Mouse (Mus musculus): ENCODE results near the gene C1qtnf6. TPM values are rescaled to one million over a fixed set of nuclear protein-coding genes. Genes with fewer than 3 reads are reported as not detected.

The C1qtnf6 gene
- 3.6 and 4.5 TPM in 2 replicates for polyA plus RNA-seq (2015; fragmentation: Nextera tagmentation; extraction: Ambion mirVana)

DNA sequence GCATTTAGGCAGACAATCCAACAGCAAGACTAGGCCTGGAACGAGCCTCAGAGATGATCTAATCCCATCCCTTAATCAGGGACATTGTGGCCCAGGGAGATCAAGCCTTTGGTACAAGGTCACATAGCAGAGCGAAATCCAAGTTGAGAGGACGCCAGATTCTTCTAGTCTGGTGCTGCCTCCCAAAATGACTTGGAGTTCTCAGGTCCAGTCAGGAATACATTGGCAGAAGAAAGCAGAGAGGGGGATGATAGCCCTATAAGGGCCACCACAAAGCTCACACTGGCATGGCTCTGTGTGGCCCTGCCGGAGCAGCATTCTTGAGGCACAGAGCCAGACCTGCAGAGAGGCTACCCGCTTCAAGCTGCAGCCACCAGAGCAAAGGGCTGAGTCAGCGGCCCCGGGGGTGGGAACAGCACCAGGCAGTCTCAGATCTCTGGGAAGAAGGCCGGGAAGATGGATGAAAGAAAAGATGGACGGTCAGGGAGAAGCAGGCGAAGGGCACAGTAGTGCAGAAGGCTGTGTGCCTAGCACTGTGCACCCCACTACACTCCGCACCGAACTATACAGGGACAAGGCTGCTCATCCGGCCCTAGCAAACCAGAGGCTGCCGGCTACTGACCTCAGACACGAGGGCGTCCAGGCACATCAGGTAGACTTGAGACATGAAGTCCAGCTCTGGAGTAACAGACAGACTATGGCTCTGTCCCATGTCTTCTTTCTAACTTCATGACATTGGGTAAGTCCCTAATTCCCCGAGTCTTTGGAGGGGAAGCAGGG is at the start of gene C1qtnf6:
Gene C1qtnf6 (minus strand): TSS at position 746 of the 780 bp plus-strand sequence.
- peaks cover 44% of the 10 kb centered on the region for H3K4me1 ChIP-seq (replicated peaks)
- peak within 1 kb of the TSS; percentile 79 for H3K27ac ChIP-seq
- DNase-seq, result no peak
- ATAC-seq (ENCODE audit: low read depth), result no peak
- H3K9me3 ChIP-seq (replicated peaks), result no peaks in the 10 kb centered on the region
- peak within 1 kb of the TSS; percentile 59 for H3K4me2 ChIP-seq
- H3K9ac ChIP-seq, result peak within 1 kb of the TSS; percentile 49
- peak within 1 kb of the TSS; percentile 34 for H3K4me3 ChIP-seq (replicated peaks)
- H3K27me3 ChIP-seq, result peaks cover 17% of the 10 kb centered on the region
- 57% methylated on average over 17 of the region's 17 CpGs for WGBS (ENCODE audit: insufficient replicate concordance)
- H3K36me3 ChIP-seq, result no peaks in the 10 kb centered on the region

DNA sequence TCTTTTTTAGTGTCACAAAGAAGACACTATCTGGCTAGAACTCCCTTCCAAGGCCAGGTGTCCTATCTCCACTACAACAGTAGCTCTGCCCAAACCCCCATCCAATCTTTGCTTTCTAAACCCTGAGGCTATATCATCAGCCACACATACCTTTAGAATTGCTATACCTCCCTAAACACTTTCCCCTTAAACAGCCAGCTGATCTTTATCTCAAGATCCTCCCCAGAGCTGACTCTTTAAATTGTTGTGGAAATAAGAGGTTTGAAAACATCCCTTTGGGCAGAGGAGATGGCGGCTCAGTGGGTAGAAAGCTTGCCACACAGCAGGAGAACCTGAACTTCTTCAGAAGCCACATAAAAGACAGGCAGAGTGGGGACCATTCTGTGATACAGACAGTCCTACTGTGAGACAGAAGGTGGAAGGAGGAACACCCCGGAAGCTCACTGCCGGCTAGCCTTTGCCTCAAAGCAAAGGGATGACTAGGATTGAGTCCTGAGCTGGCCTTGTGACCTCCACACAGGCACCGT is 45.1 kb upstream of the C1qtnf6 start:
- DNase-seq, result no peak
- ATAC-seq (ENCODE audit: low read depth), result no peak
- Histone ChIP-seq H3K27me3 (no peaks in the 10 kb centered on the region), H3K9me3 (replicated peaks) (no peaks in the 10 kb centered on the region), H3K4me3 (replicated peaks) (no peak overlapping the region), H3K27ac (no peak overlapping the region), H3K4me1 (replicated peaks) (peaks cover 46% of the 10 kb centered on the region), H3K36me3 (no peaks in the 10 kb centered on the region), H3K9ac (no peak overlapping the region), H3K4me2 (no peak overlapping the region)
- WGBS (ENCODE audit: insufficient replicate concordance), result 60% methylated on average over 3 of the region's 4 CpGs

DNA sequence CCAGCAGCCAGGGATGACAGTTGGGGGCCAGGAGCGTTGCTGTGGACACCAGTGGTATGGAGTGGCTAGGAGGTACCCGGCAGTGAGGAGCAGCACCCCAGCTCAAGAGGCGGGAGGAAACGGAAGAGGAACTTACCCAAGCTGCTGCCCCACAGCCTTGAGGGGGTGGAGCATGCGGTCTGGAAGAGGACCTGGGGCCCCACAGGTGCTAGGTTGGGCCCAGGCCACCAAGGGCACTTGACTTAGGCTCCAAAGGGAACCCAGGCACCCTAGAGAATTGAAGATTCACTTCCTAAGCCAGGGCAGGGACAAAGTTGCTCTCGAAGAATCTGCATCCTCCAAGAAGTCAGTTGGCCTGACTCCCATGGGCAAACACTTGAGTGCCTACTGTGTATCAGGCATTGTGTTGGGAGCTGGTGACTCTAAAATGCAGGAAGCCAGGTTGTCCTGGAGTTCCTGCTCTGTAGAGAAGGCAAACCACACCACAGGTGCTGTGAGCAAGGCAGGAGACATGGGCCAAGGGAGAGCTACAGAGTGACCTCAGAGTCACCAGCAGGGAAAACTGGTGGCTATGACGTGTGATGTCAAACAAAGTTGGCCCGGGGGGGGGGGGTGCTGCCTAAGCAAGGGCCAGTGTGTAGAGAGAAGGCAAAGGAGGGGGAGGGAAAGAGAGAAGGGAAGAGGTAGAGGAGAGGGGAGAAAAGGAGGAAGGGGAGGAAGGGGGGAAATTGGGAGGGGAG is 41.6 kb upstream of the C1qtnf6 start, which contains the start of gene Rac2:
Gene Rac2 (minus strand): TSS at position 126 of the 740 bp plus-strand sequence.
- peak within 1 kb of the TSS; percentile 95 for H3K27ac ChIP-seq
- peaks cover 24% of the 10 kb centered on the region for H3K36me3 ChIP-seq
- peak; percentile 53 for DNase-seq
- no peaks in the 10 kb centered on the region for H3K27me3 ChIP-seq
- H3K4me2 ChIP-seq, result peak within 1 kb of the TSS; percentile 77
- 23% methylated on average over 8 of the region's 8 CpGs for WGBS (ENCODE audit: insufficient replicate concordance)
- peak within 1 kb of the TSS; percentile 61 for H3K4me3 ChIP-seq (replicated peaks)
- H3K9me3 ChIP-seq (replicated peaks), result no peaks in the 10 kb centered on the region
- H3K9ac ChIP-seq, result peak within 1 kb of the TSS; percentile 79
- ATAC-seq (ENCODE audit: low read depth), result peak; percentile 60
- peaks cover 64% of the 10 kb centered on the region for H3K4me1 ChIP-seq (replicated peaks)

DNA sequence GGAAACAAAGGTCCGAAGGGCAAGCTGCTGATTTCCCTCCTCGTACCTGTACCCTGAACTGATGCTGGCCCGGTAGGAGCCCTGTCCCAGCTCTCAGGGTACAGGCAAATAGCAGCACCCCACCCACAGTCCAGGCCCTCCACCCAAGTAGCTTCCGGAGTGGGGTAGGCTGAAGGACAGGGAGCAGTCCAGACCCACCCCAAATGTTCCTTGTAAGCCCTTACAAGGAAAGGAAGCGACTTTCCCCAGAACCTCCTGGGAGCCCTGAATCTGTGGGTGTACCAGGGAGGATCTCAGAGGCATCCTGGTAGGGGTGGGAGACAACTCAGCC is 41.0 kb upstream of the C1qtnf6 start:
- peak overlapping the region; percentile 79 for H3K9ac ChIP-seq
- peak; percentile 61 for ATAC-seq (ENCODE audit: low read depth)

DNA sequence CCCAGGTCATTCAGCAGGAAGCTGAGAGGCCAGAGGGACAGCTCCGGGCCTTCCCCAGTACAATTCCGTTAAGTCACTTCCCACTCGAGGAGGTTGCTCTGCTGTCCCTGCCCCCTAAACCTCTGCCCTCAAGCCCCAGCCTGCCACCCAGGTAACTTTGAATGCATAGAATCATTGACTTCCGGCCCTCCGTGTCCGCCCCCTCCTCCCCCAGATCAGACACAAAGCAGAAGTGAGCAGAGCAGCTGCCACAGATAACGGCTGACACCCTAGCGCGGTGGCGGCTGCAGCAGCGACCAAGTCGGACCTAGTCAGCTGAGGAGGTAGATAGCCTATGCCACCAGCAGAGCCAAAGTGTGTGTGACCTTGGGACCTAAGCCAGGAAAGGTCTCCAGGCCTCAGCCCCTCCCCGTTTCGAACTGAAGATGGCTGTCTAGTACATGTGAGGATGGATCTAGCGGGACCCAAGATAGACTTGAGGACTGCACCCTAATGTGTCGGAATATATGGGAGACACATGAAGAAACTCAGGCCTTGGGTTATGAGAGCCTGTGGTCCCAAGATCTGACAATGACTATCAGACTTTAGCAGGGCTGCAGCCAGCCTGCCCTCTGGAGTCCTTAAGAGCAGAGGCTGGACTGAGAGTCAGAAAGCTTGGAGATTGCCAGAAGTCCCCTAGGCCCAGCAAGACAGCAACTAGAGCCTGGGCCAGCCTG is 40.5 kb upstream of the C1qtnf6 start:
- peaks cover 24% of the 10 kb centered on the region for H3K36me3 ChIP-seq
- peak overlapping the region; percentile 79 for H3K9ac ChIP-seq
- H3K4me3 ChIP-seq (replicated peaks), result peak overlapping the region; percentile 61
- no peaks in the 10 kb centered on the region for H3K27me3 ChIP-seq
- peak overlapping the region; percentile 77 for H3K4me2 ChIP-seq
- peak; percentile 85 for DNase-seq
- WGBS (ENCODE audit: insufficient replicate concordance), result 6% methylated on average over 16 of the region's 16 CpGs
- peak overlapping the region; percentile 95 for H3K27ac ChIP-seq
- peak; percentile 92 for ATAC-seq (ENCODE audit: low read depth)
- H3K4me1 ChIP-seq (replicated peaks), result peaks cover 75% of the 10 kb centered on the region
- H3K9me3 ChIP-seq (replicated peaks), result no peaks in the 10 kb centered on the region

More for the DNA sequence above, 41.0 kb upstream of the C1qtnf6 start:
- Histone ChIP-seq H3K27me3 (no peaks in the 10 kb centered on the region), H3K27ac (peak overlapping the region; percentile 95), H3K36me3 (peaks cover 24% of the 10 kb centered on the region), H3K4me2 (peak overlapping the region; percentile 77), H3K9me3 (replicated peaks) (no peaks in the 10 kb centered on the region), H3K4me3 (replicated peaks) (peak overlapping the region; percentile 61), H3K4me1 (replicated peaks) (peaks cover 70% of the 10 kb centered on the region)
- DNase-seq, result no peak
- WGBS (ENCODE audit: insufficient replicate concordance), result 28% methylated on average over 5 of the region's 5 CpGs

DNA sequence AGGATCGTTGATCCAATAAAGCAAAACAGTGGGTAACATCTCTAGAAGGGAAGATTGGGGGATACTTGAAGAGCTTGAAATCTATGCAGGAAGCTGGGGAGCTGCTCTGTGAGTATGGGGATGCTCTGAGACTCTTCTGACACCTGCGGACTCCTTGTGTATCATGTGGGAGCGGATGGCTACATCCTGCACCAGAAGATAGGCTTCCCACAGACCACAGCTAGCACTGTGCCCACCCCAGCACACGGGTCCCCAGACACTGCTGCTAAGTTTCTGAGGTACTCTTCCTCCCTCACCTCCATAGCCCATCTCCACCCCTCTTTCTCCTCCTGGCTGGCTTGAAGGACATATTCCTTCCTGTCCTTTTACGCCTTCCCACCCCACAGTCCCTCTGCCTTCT is 39.0 kb upstream of the C1qtnf6 start:
- peaks cover 81% of the 10 kb centered on the region for H3K4me1 ChIP-seq (replicated peaks)
- H3K4me3 ChIP-seq (replicated peaks), result no peak overlapping the region
- no peak for ATAC-seq (ENCODE audit: low read depth)
- peaks cover 24% of the 10 kb centered on the region for H3K36me3 ChIP-seq
- no peak overlapping the region for H3K4me2 ChIP-seq
- H3K9me3 ChIP-seq (replicated peaks), result no peaks in the 10 kb centered on the region
- WGBS (ENCODE audit: insufficient replicate concordance), result 74% methylated on average over 5 of the region's 5 CpGs
- no peak for DNase-seq
- H3K9ac ChIP-seq, result no peak overlapping the region
- H3K27me3 ChIP-seq, result no peaks in the 10 kb centered on the region
- H3K27ac ChIP-seq, result peak overlapping the region; percentile 55

DNA sequence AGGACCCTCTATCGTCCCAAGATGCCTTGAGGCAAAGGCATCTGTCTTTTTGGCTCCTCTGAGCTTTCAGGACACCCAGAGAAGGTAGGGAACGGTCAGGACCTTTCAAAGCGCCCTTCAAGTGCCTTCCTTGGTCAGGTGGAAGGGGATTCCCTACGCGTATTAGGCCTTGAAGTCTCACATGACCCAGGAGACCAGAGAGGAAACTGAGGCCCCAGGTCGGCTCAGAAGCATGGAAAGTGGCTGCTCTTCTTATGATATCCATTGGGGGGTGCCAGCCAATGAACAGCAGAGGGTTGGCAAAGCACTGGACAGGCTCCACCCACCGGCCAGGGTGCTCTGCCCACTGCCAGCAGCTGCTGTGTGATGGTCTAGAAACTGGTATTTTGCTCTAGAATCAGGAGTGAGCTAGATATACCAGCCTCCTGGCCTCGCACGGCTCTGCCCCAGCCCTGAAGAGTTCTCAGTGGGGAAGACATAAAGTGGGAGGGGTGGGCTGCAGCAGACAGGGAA is 36.4 kb upstream of the C1qtnf6 start:
- no peak for ATAC-seq (ENCODE audit: low read depth)
- Histone ChIP-seq H3K27ac (no peak overlapping the region), H3K4me1 (replicated peaks) (peaks cover 93% of the 10 kb centered on the region), H3K4me3 (replicated peaks) (no peak overlapping the region), H3K9me3 (replicated peaks) (no peaks in the 10 kb centered on the region), H3K36me3 (peaks cover 24% of the 10 kb centered on the region), H3K9ac (no peak overlapping the region), H3K4me2 (no peak overlapping the region), H3K27me3 (no peaks in the 10 kb centered on the region)
- no peak for DNase-seq
- 65% methylated on average over 9 of the region's 9 CpGs for WGBS (ENCODE audit: insufficient replicate concordance)

DNA sequence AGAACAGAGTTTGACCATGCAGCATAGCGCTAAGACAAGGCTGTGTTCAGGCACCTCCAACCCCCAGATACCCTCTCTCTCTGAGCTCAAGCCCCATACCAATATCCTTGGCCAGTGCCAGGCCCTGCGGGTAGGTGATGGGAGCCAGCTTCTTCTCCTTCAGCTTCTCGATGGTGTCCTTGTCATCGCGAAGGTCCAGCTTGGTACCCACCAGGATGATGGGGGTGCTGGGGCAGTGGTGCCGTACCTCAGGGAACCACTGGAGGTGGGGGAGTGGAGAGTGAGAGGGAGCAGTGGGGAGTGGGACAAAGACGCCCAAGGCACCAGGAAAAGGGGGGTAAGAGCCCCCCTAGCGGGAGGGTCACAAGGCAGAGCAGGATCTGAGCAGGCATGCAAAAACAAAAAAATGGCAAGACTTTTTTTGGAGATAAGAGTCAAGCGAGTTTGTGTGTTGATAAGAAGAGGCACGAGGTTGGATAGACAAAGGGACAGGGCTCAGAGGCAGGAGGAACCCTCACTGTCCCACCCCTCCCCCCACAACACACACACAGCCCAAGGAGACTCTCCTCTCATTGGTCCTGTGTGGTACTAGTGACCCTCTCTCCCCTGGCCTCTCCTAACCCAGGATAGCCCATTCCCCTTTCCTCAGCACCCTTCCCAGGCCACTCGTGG is 33.7 kb upstream of the C1qtnf6 start:
- peak; percentile 46 for DNase-seq
- 37% methylated on average over 11 of the region's 11 CpGs for WGBS (ENCODE audit: insufficient replicate concordance)
- Histone ChIP-seq H3K4me1 (replicated peaks) (peaks cover 65% of the 10 kb centered on the region), H3K9me3 (replicated peaks) (no peaks in the 10 kb centered on the region), H3K27me3 (no peaks in the 10 kb centered on the region), H3K9ac (peak overlapping the region; percentile 50), H3K4me2 (peak overlapping the region; percentile 50), H3K27ac (peak overlapping the region; percentile 83), H3K36me3 (peaks cover 24% of the 10 kb centered on the region), H3K4me3 (replicated peaks) (peak overlapping the region; percentile 11; the same call in 1 of the 2 replicates)
- peak; percentile 84 for ATAC-seq (ENCODE audit: low read depth)

DNA sequence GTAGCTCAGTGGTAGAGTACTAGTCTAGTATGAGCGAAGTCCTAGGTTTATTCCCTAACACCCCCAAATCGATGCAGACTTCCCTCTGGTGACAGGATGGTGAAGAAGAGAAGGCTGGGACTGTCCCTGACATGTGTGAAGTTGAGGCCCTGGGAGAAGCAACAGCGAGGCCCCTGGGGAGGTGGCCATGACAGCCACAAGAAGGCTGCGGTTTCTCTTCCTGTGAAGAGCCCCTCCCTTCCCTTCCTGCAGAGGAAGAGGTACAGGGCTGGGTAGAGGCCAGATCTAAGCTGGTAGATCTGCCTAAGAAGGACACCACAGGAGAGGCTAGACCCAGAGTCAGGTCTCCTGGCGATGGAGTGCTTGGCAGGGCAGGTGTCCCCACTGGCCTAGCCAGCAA is 32.7 kb upstream of the C1qtnf6 start:
- Histone ChIP-seq H3K27ac (peak overlapping the region; percentile 83), H3K36me3 (peaks cover 14% of the 10 kb centered on the region), H3K27me3 (no peaks in the 10 kb centered on the region), H3K9me3 (replicated peaks) (no peaks in the 10 kb centered on the region), H3K4me3 (replicated peaks) (peak overlapping the region; percentile 11; the same call in 1 of the 2 replicates), H3K4me1 (replicated peaks) (peaks cover 56% of the 10 kb centered on the region), H3K4me2 (peak overlapping the region; percentile 50), H3K9ac (peak overlapping the region; percentile 50)
- DNase-seq, result no peak
- WGBS (ENCODE audit: insufficient replicate concordance), result 20% methylated on average over 5 of the region's 5 CpGs
- ATAC-seq (ENCODE audit: low read depth), result peak; percentile 77

DNA sequence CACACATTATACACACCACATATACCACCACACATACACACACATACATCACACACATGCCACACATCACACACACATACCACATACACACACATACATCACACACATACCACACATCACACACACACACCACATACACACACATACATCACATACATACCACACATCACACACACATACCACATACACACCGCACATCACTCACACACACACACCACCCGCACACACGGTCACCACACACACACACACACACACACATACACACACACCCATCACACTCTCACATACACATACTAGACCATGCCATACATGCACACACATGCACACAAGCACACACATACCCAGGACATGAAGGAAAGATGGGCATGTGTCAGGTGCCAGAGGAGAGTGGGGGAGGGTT is 32.1 kb upstream of the C1qtnf6 start:
- H3K27ac ChIP-seq, result peak overlapping the region; percentile 83
- ATAC-seq (ENCODE audit: low read depth), result no peak
- peak overlapping the region; percentile 50; the same call in 1 of the 2 replicates for H3K4me2 ChIP-seq
- no peak overlapping the region for H3K9ac ChIP-seq
- H3K9me3 ChIP-seq (replicated peaks), result no peaks in the 10 kb centered on the region
- no peak for DNase-seq
- peaks cover 8% of the 10 kb centered on the region for H3K36me3 ChIP-seq
- no peak overlapping the region for H3K4me3 ChIP-seq (replicated peaks)
- WGBS (ENCODE audit: insufficient replicate concordance), result 93% methylated on average over 3 of the region's 3 CpGs
- peaks cover 53% of the 10 kb centered on the region for H3K4me1 ChIP-seq (replicated peaks)
- no peaks in the 10 kb centered on the region for H3K27me3 ChIP-seq
